19 mouse cellular contexts compared by ENCODE assay signal in the genomic region with DNA sequence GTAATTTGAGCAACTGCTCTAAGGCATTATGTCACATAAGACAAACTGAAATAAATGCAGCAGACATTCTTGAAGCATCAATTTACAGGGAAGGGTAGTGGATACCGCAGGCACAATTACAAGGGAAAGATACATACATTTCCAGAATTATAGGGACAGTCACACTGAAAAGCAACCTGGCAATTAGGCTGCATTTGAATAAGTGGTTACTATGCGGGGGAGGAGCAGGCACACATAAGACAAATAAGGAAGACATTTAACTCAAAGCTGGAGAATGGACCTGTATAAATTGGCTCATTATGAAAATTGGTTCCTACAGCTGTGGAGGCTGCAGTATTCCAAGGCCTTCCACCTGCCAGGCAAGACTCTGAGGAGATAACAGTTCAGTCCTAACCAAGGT.
"Had no signal": no experiment of that assay in that cellular context is flagged by ENCODE, and none has a peak within 500 bp of the region (broad histone marks: within the 10 kb centered on the region; RNA-seq: fewer than 3 reads in every experiment).

No protein-coding gene starts in this region.

- H3K27me3 ChIP-seq: midbrain, embryonic 12.5 days; neural tube, embryonic 13.5 days; neural tube, embryonic 15.5 days had no signal

- DNase-seq: liver, postnatal 0 days; lung, embryonic 14.5 days; lung, postnatal 10 days; lung, postnatal 4 days; midbrain, embryonic 14.5 days; retina, postnatal 1 day; right cerebral cortex, adult 18-20 months; right cerebral cortex, postnatal 25 days; right cerebral cortex, postnatal 4 days; spleen, adult 18-20 months; thymus, adult 18-20 months; thymus, postnatal 14 days; thymus, postnatal 36 days had no signal

- H3K4me2 ChIP-seq: lung, embryonic 14.5 days; midbrain, embryonic 12.5 days; neural tube, embryonic 13.5 days; neural tube, embryonic 15.5 days had no signal

- H3K9ac ChIP-seq: liver, postnatal 0 days; lung, embryonic 14.5 days; midbrain, embryonic 12.5 days; neural tube, embryonic 13.5 days; neural tube, embryonic 15.5 days had no signal

- H3K9me3 ChIP-seq: midbrain, embryonic 10.5 days; midbrain, embryonic 12.5 days; neural tube, embryonic 13.5 days; neural tube, embryonic 15.5 days had no signal

- H3K36me3 ChIP-seq: midbrain, embryonic 10.5 days; midbrain, embryonic 12.5 days; neural tube, embryonic 13.5 days; neural tube, embryonic 15.5 days had no signal

- H3K27ac ChIP-seq: midbrain, embryonic 10.5 days; midbrain, embryonic 12.5 days; neural tube, embryonic 13.5 days; neural tube, embryonic 15.5 days had no signal

- H3K4me1 ChIP-seq: midbrain, embryonic 10.5 days; midbrain, embryonic 12.5 days; neural tube, embryonic 13.5 days; neural tube, embryonic 15.5 days had no signal

- ATAC-seq: liver, postnatal 0 days; midbrain, embryonic 16.5 days had no signal

- H3K4me3 ChIP-seq: midbrain, embryonic 10.5 days; midbrain, embryonic 12.5 days; myocyte; neural tube, embryonic 13.5 days; neural tube, embryonic 15.5 days had no signal
